Mouse (Mus musculus) cortical plate, adult 2 months (tissue): ENCODE data around the gene Tyrobp.

ENCODE experiments used
- CTCF ChIP-seq: fragments of 200-500 bp; IDR thresholded peaks from 2 replicates; pipeline ENCODE4 v1.5.1; 2011; ENCODE audit warnings: mild to moderate bottlenecking, control low read depth, low read length; ENCODE audit not compliant: insufficient read depth; ENCODE audit errors: extremely low read depth
- POLR2A ChIP-seq: fragments of 200-500 bp; IDR thresholded peaks from 2 replicates; pipeline ENCODE4 v1.6.1; 2011; ENCODE audit warnings: mild to moderate bottlenecking, low read length, control low read depth; ENCODE audit not compliant: insufficient read depth; ENCODE audit errors: extremely low read depth

DNA sequence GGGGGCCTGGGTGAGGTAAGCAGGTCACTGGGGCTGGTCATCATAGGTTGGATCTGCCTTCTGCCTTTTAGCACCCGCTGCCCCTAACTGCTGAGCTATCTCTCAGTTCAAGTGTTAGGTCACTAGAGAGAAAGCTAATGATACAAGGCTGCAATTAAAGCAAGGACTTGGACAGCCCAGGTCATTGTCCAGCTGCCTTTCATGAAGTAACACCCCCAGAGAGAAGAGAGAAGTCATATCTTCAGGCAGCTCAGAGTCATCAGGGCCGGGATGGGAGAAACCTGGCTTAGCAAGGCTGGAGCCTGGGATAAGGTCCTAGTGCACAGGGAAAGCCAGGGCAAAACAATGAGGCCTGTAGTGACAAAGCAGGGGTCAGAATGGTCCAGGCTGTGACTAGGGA lies 46.1 kb upstream of the Tyrobp start:
- TF ChIP-seq CTCF (no peak), POLR2A (no peak)
